Mouse (Mus musculus) left cerebral cortex, adult 8-10 months (tissue): Measurements from ENCODE around the gene Gm9508. TPM values are rescaled to one million over a fixed set of nuclear protein-coding genes. Genes with fewer than 3 reads are reported as not detected.
"Not testable (repeated sequence)": the region's sequence is repeated elsewhere in the genome, so short reads cannot be mapped to it uniquely, and the experiment has no call there.

Experiments
- DNase-seq, 2 experiments: peaks; one replicate each; pipeline ENCODE4 v3.0.0; 2022; ENCODE audit warnings: low spot score in 2 of 2
- total RNA-seq, 4 experiments: library from RNA; stranded (reverse); gene quantifications; 2 replicates each; pipeline ENCODE4 v1.2.4; 2022

The Gm9508 gene
- total RNA-seq, result not detected

GRCm38 (mm10) chr10:77697133-77697532 is at the start of gene Gm9508:
Gene Gm9508, minus strand, starts transcription at chr10:77697233.
- DNase-seq, result no peak

- DNase-seq, result not testable (repeated sequence)
Observed at GRCm38 (mm10) chr10:77741924-77742688, 45.1 kb upstream of the Gm9508 start, which contains the start of gene Gm18596. Gene Gm18596, minus strand, starts transcription at chr10:77742638.

- DNase-seq, result no peak
Observed at GRCm38 (mm10) chr10:77738929-77739328, 41.9 kb upstream of the Gm9508 start.

GRCm38 (mm10) chr10:77735928-77736327 is 38.9 kb upstream of the Gm9508 start:
- no peak for DNase-seq

GRCm38 (mm10) chr10:77729241-77729640 is 32.2 kb upstream of the Gm9508 start:
- no peak for DNase-seq

GRCm38 (mm10) chr10:77728280-77728679 is 31.2 kb upstream of the Gm9508 start:
- no peak for DNase-seq

- DNase-seq, result no peak
Observed at GRCm38 (mm10) chr10:77726186-77726585, 29.2 kb upstream of the Gm9508 start, which contains the start of gene Gm10100. Gene Gm10100, plus strand, starts transcription at chr10:77726486.

- DNase-seq, result no peak
Observed at GRCm38 (mm10) chr10:77724855-77725254, 27.8 kb upstream of the Gm9508 start.

- DNase-seq, result not testable (repeated sequence)
Observed at GRCm38 (mm10) chr10:77720299-77720698, 23.3 kb upstream of the Gm9508 start, which contains the start of gene Krtap12-1. Gene Krtap12-1, plus strand, starts transcription at chr10:77720599.

GRCm38 (mm10) chr10:77715507-77715906 is 18.5 kb upstream of the Gm9508 start, which contains the start of gene Gm10142:
Gene Gm10142, plus strand, starts transcription at chr10:77715807.
- DNase-seq, result no peak

- no peak for DNase-seq
Observed at GRCm38 (mm10) chr10:77713734-77714133, 16.7 kb upstream of the Gm9508 start.

- not testable (repeated sequence) for DNase-seq
Observed at GRCm38 (mm10) chr10:77711157-77711556, 14.1 kb upstream of the Gm9508 start, which contains the start of gene Gm10024. Gene Gm10024, plus strand, starts transcription at chr10:77711457.

- no peak for DNase-seq
Observed at GRCm38 (mm10) chr10:77709831-77710230, 12.8 kb upstream of the Gm9508 start.

- no peak for DNase-seq
Observed at GRCm38 (mm10) chr10:77706326-77706725, 9.3 kb upstream of the Gm9508 start, which contains the start of gene Gm10272. Gene Gm10272, plus strand, starts transcription at chr10:77706626.

GRCm38 (mm10) chr10:77690356-77690807 is 6.7 kb downstream of the Gm9508 start, which contains the start of gene Gm19402:
Gene Gm19402, minus strand, starts transcription at chr10:77690757.
- not testable (repeated sequence) for DNase-seq

GRCm38 (mm10) chr10:77687021-77687420 is 10.0 kb downstream of the Gm9508 start:
- no peak for DNase-seq

GRCm38 (mm10) chr10:77685895-77686664 is 11.0 kb downstream of the Gm9508 start, which contains the start of gene Tspear:
Gene Tspear, plus strand, starts transcription at chr10:77686569.
- DNase-seq, result no peak

GRCm38 (mm10) chr10:77684181-77684580 is 12.9 kb downstream of the Gm9508 start:
- DNase-seq, result no peak

- peak in 1 of 2 experiments; percentile 17 for DNase-seq
Observed at GRCm38 (mm10) chr10:77682994-77683393, 14.0 kb downstream of the Gm9508 start.

GRCm38 (mm10) chr10:77677562-77677961 is 19.5 kb downstream of the Gm9508 start:
- no peak for DNase-seq

GRCm38 (mm10) chr10:77673765-77674164 is 23.3 kb downstream of the Gm9508 start:
- no peak for DNase-seq

- no peak for DNase-seq
Observed at GRCm38 (mm10) chr10:77671519-77671918, 25.5 kb downstream of the Gm9508 start.
